Mouse (Mus musculus) forebrain, embryonic 15.5 days (tissue): ENCODE measurements around the gene Slc34a1. TPM values are rescaled to one million over a fixed set of nuclear protein-coding genes. Genes with fewer than 3 reads are reported as not detected.

Experiments used
- ATAC-seq: fragments of 200-750 bp; cut with Nextera tagmentation; replicated peaks from 2 replicates; pipeline ENCODE4 v1.8.0; 2017; ENCODE audit warnings: mild to moderate bottlenecking, moderate TSS enrichment, moderate library complexity
- H3K27ac ChIP-seq: fragments of 300-500 bp; sonication (generic); replicated peaks from 2 replicates; pipeline ENCODE4 v1.5.1; 2015; ENCODE audit warnings: mild to moderate bottlenecking, inconsistent platforms
- H3K27me3 ChIP-seq: fragments of 300-500 bp; sonication (generic); 2 replicates; pipeline ENCODE4 v1.6.1; 2015; ENCODE audit warnings: inconsistent platforms
- H3K36me3 ChIP-seq: fragments of 300-500 bp; sonication (generic); 2 replicates; pipeline ENCODE4 v1.6.1; 2015; ENCODE audit warnings: mild to moderate bottlenecking, inconsistent platforms
- H3K4me1 ChIP-seq: fragments of 300-500 bp; sonication (generic); 2 replicates; pipeline ENCODE4 v1.6.1; 2015; ENCODE audit warnings: inconsistent platforms
- H3K4me2 ChIP-seq: fragments of 300-500 bp; sonication (generic); replicated peaks from 2 replicates; pipeline ENCODE4 v1.6.1; 2015; ENCODE audit warnings: mild to moderate bottlenecking, inconsistent platforms
- H3K4me3 ChIP-seq: fragments of 300-500 bp; sonication (generic); 2 replicates; pipeline ENCODE4 v1.5.1; 2015; ENCODE audit warnings: mild to moderate bottlenecking, inconsistent platforms
- H3K9ac ChIP-seq: fragments of 300-500 bp; sonication (generic); replicated peaks from 2 replicates; pipeline ENCODE4 v1.6.1; 2015; ENCODE audit warnings: mild to moderate bottlenecking, inconsistent platforms
- H3K9me3 ChIP-seq: fragments of 300-500 bp; sonication (generic); 2 replicates; pipeline ENCODE4 v1.6.1; 2016; ENCODE audit warnings: inconsistent platforms
- WGBS: fragments of 180-500 bp; shearing (Covaris S2); methylation state at CpG from one replicate; pipeline ENCODE4 v1.1.7; 2015; ENCODE audit warnings: mixed read lengths; 5-methylcytosine and 5-hydroxymethylcytosine counted together
- polyA plus RNA-seq: library from polyadenylated mRNA; unstranded; fragments of >200 nt; fragmentation: Nextera tagmentation; extraction: Ambion mirVana; gene quantifications from 2 replicates; pipeline ENCODE4 v1.2.1, GENCODE M21; 2015

Slc34a1 gene
- polyA plus RNA-seq: not detected in 2 replicates

GRCm38 (mm10) chr13:55398088-55398487 is at the start of gene Slc34a1:
Gene Slc34a1, plus strand, starts transcription at chr13:55398187.
- Histone ChIP-seq H3K4me3 (no peak within 1 kb of the TSS), H3K9ac (no peak within 1 kb of the TSS), H3K4me2 (no peak within 1 kb of the TSS), H3K9me3 (no peaks in the 10 kb centered on the region), H3K27ac (no peak within 1 kb of the TSS), H3K27me3 (no peaks in the 10 kb centered on the region), H3K36me3 (no peaks in the 10 kb centered on the region), H3K4me1 (no peaks in the 10 kb centered on the region)
- 85% methylated on average over 1 of the region's 1 CpGs for WGBS
- no peak for ATAC-seq

GRCm38 (mm10) chr13:55361145-55361544 is 36.8 kb upstream of the Slc34a1 start:
- peak overlapping the region; percentile 78 for H3K4me2 ChIP-seq
- H3K27ac ChIP-seq: no peak overlapping the region
- H3K9me3 ChIP-seq: no peaks in the 10 kb centered on the region
- H3K4me1 ChIP-seq: peaks cover 31% of the 10 kb centered on the region
- H3K36me3 ChIP-seq: peaks cover 20% of the 10 kb centered on the region
- ATAC-seq: no peak
- no peak overlapping the region; the same call in 1 of the 2 replicates for H3K9ac ChIP-seq
- peak overlapping the region; percentile 67 for H3K4me3 ChIP-seq
- H3K27me3 ChIP-seq: peaks cover 3% of the 10 kb centered on the region; the same call in 1 of the 2 replicates

- Histone ChIP-seq H3K27ac (peak overlapping the region; percentile 80), H3K27me3 (peaks cover 5% of the 10 kb centered on the region; the same call in 1 of the 2 replicates), H3K4me1 (peaks cover 31% of the 10 kb centered on the region), H3K36me3 (peaks cover 19% of the 10 kb centered on the region), H3K9me3 (no peaks in the 10 kb centered on the region), H3K4me3 (peak overlapping the region; percentile 67), H3K9ac (peak overlapping the region; percentile 76), H3K4me2 (peak overlapping the region; percentile 78)
- ATAC-seq: peak; percentile 55
- WGBS: under 1% methylated on average over 32 of the region's 32 CpGs
Observed at GRCm38 (mm10) chr13:55361974-55362452, 36.0 kb upstream of the Slc34a1 start.

- peaks cover 17% of the 10 kb centered on the region for H3K36me3 ChIP-seq
- peak within 1 kb of the TSS; percentile 67 for H3K4me3 ChIP-seq
- peak within 1 kb of the TSS; percentile 78 for H3K4me2 ChIP-seq
- peak within 1 kb of the TSS; percentile 76 for H3K9ac ChIP-seq
- H3K4me1 ChIP-seq: peaks cover 31% of the 10 kb centered on the region
- ATAC-seq: peak; percentile 99
- H3K27ac ChIP-seq: peak within 1 kb of the TSS; percentile 80
- under 1% methylated on average over 35 of the region's 35 CpGs for WGBS
- peaks cover 10% of the 10 kb centered on the region; the same call in 1 of the 2 replicates for H3K27me3 ChIP-seq
- no peaks in the 10 kb centered on the region for H3K9me3 ChIP-seq
Observed at GRCm38 (mm10) chr13:55362453-55363060, 35.4 kb upstream of the Slc34a1 start, which contains the start of gene Lman2. Gene Lman2, minus strand, starts transcription at chr13:55362783.

GRCm38 (mm10) chr13:55368401-55368800 is 29.6 kb upstream of the Slc34a1 start:
- no peaks in the 10 kb centered on the region for H3K9me3 ChIP-seq
- H3K27me3 ChIP-seq: peaks cover 10% of the 10 kb centered on the region; the same call in 1 of the 2 replicates
- H3K4me3 ChIP-seq: no peak overlapping the region
- H3K9ac ChIP-seq: no peak overlapping the region
- ATAC-seq: no peak
- 82% methylated on average over 7 of the region's 7 CpGs for WGBS
- no peaks in the 10 kb centered on the region for H3K4me1 ChIP-seq
- H3K36me3 ChIP-seq: no peaks in the 10 kb centered on the region
- no peak overlapping the region for H3K27ac ChIP-seq
- H3K4me2 ChIP-seq: no peak overlapping the region

GRCm38 (mm10) chr13:55369531-55370114 is 28.4 kb upstream of the Slc34a1 start, which contains the start of gene Rgs14:
Gene Rgs14, plus strand, starts transcription at chr13:55369732.
- no peak within 1 kb of the TSS for H3K4me2 ChIP-seq
- H3K9me3 ChIP-seq: no peaks in the 10 kb centered on the region
- 62% methylated on average over 13 of the region's 13 CpGs for WGBS
- H3K9ac ChIP-seq: no peak within 1 kb of the TSS
- no peaks in the 10 kb centered on the region for H3K4me1 ChIP-seq
- no peak within 1 kb of the TSS for H3K27ac ChIP-seq
- H3K27me3 ChIP-seq: peaks cover 14% of the 10 kb centered on the region; the same call in 1 of the 2 replicates
- H3K36me3 ChIP-seq: no peaks in the 10 kb centered on the region
- H3K4me3 ChIP-seq: no peak within 1 kb of the TSS
- no peak for ATAC-seq

- Histone ChIP-seq H3K27ac (no peak overlapping the region), H3K27me3 (peaks cover 13% of the 10 kb centered on the region; the same call in 1 of the 2 replicates), H3K4me1 (no peaks in the 10 kb centered on the region), H3K36me3 (no peaks in the 10 kb centered on the region), H3K4me3 (no peak overlapping the region), H3K9me3 (no peaks in the 10 kb centered on the region), H3K9ac (no peak overlapping the region), H3K4me2 (no peak overlapping the region)
- ATAC-seq: no peak
- WGBS: 68% methylated on average over 3 of the region's 3 CpGs
Observed at GRCm38 (mm10) chr13:55370234-55370633, 27.8 kb upstream of the Slc34a1 start.

GRCm38 (mm10) chr13:55371007-55371681 is 26.8 kb upstream of the Slc34a1 start:
- no peak overlapping the region for H3K27ac ChIP-seq
- no peaks in the 10 kb centered on the region for H3K4me1 ChIP-seq
- ATAC-seq: no peak
- H3K4me2 ChIP-seq: no peak overlapping the region
- 0 out of 2 replicates have a peak, but pooled peaks cover 11% of the 10 kb centered on the region for H3K27me3 ChIP-seq
- no peaks in the 10 kb centered on the region for H3K9me3 ChIP-seq
- no peak overlapping the region for H3K9ac ChIP-seq
- no peaks in the 10 kb centered on the region for H3K36me3 ChIP-seq
- 71% methylated on average over 8 of the region's 8 CpGs for WGBS
- no peak overlapping the region for H3K4me3 ChIP-seq

GRCm38 (mm10) chr13:55371740-55372139 is 26.2 kb upstream of the Slc34a1 start:
- no peak overlapping the region for H3K4me3 ChIP-seq
- no peak for ATAC-seq
- 53% methylated on average over 5 of the region's 5 CpGs for WGBS

GRCm38 (mm10) chr13:55374206-55374924 is 23.6 kb upstream of the Slc34a1 start:
- H3K27ac ChIP-seq: no peak overlapping the region
- no peaks in the 10 kb centered on the region for H3K36me3 ChIP-seq
- ATAC-seq: no peak
- H3K4me3 ChIP-seq: no peak overlapping the region
- H3K27me3 ChIP-seq: peaks cover 19% of the 10 kb centered on the region
- H3K4me2 ChIP-seq: no peak overlapping the region
- no peak overlapping the region for H3K9ac ChIP-seq
- no peaks in the 10 kb centered on the region for H3K9me3 ChIP-seq
- no peaks in the 10 kb centered on the region for H3K4me1 ChIP-seq
- 75% methylated on average over 6 of the region's 6 CpGs for WGBS

More at GRCm38 (mm10) chr13:55371740-55372139, 26.2 kb upstream of the Slc34a1 start:
- no peak overlapping the region for H3K9ac ChIP-seq
- H3K36me3 ChIP-seq: no peaks in the 10 kb centered on the region
- H3K9me3 ChIP-seq: no peaks in the 10 kb centered on the region
- H3K4me1 ChIP-seq: no peaks in the 10 kb centered on the region
- no peak overlapping the region for H3K27ac ChIP-seq
- H3K27me3 ChIP-seq: 0 out of 2 replicates have a peak, but pooled peaks cover 11% of the 10 kb centered on the region
- no peak overlapping the region for H3K4me2 ChIP-seq

GRCm38 (mm10) chr13:55375877-55376276 is 22.1 kb upstream of the Slc34a1 start:
- no peaks in the 10 kb centered on the region for H3K4me1 ChIP-seq
- H3K4me3 ChIP-seq: no peak overlapping the region
- no peaks in the 10 kb centered on the region for H3K9me3 ChIP-seq
- no peaks in the 10 kb centered on the region for H3K36me3 ChIP-seq
- no peak overlapping the region for H3K9ac ChIP-seq
- peaks cover 28% of the 10 kb centered on the region for H3K27me3 ChIP-seq
- whole genome bisulfite sequencing: 65% methylated on average over 2 of the region's 2 CpGs
- no peak overlapping the region for H3K4me2 ChIP-seq
- no peak for ATAC-seq
- H3K27ac ChIP-seq: no peak overlapping the region
